Mouse (Mus musculus) intestine, embryonic 16.5 days (tissue): ENCODE measurements around the gene Gmeb2. TPM values are rescaled to one million over a fixed set of nuclear protein-coding genes. Genes with fewer than 3 reads are reported as not detected.

Source experiments
- ATAC-seq: fragments of 200-750 bp; cut with Nextera tagmentation; 2 replicates; pipeline ENCODE4 v1.8.0; 2017; ENCODE audit warnings: moderate TSS enrichment, moderate library complexity
- H3K27ac ChIP-seq: fragments of 300-500 bp; sonication (generic); 2 replicates; pipeline ENCODE4 v1.5.1; 2014; ENCODE audit warnings: mild to moderate bottlenecking, low read length
- H3K27me3 ChIP-seq: fragments of 300-500 bp; sonication (generic); replicated peaks from 2 replicates; pipeline ENCODE4 v1.6.1; 2014; ENCODE audit warnings: low read length, control low read depth, mixed read lengths; ENCODE audit not compliant: control insufficient read depth, insufficient read depth
- H3K36me3 ChIP-seq: fragments of 300-500 bp; sonication (generic); 2 replicates; pipeline ENCODE4 v1.6.1; 2014; ENCODE audit warnings: low read length, control low read depth; ENCODE audit not compliant: control insufficient read depth, insufficient read depth
- H3K4me1 ChIP-seq: fragments of 300-500 bp; sonication (generic); 2 replicates; pipeline ENCODE4 v1.6.1; 2014; ENCODE audit warnings: low read length, control low read depth, mixed read lengths; ENCODE audit not compliant: control insufficient read depth, insufficient read depth
- H3K4me2 ChIP-seq: fragments of 300-500 bp; sonication (generic); 2 replicates; pipeline ENCODE4 v1.6.1; 2014; ENCODE audit warnings: low read depth, low read length, control low read depth
- H3K4me3 ChIP-seq: fragments of 300-500 bp; sonication (generic); 2 replicates; pipeline ENCODE4 v1.5.1; 2014; ENCODE audit warnings: mild to moderate bottlenecking, low read length
- H3K9ac ChIP-seq: fragments of 300-500 bp; sonication (generic); 2 replicates; pipeline ENCODE4 v1.6.1; 2014; ENCODE audit warnings: low read depth, low read length
- H3K9me3 ChIP-seq: fragments of 300-500 bp; sonication (generic); 2 replicates; pipeline ENCODE4 v1.6.1; 2016; ENCODE audit warnings: low read length, control low read depth; ENCODE audit not compliant: control insufficient read depth
- WGBS: fragments of 180-500 bp; shearing (Covaris S2); extraction: QIAGEN DNeasy Blood & Tissue Kit; methylation state at CpG from one replicate; pipeline ENCODE4 v1.1.7; 2014; 5-methylcytosine and 5-hydroxymethylcytosine counted together
- polyA plus RNA-seq: library from polyadenylated mRNA; unstranded; fragments of >200 nt; fragmentation: Nextera tagmentation; extraction: Ambion mirVana; gene quantifications from 2 replicates; pipeline ENCODE4 v1.2.1, GENCODE M21; 2015

Gene Gmeb2
- polyA plus RNA-seq, 1 experiment from 2014 or later = 11.7 TPM

DNA sequence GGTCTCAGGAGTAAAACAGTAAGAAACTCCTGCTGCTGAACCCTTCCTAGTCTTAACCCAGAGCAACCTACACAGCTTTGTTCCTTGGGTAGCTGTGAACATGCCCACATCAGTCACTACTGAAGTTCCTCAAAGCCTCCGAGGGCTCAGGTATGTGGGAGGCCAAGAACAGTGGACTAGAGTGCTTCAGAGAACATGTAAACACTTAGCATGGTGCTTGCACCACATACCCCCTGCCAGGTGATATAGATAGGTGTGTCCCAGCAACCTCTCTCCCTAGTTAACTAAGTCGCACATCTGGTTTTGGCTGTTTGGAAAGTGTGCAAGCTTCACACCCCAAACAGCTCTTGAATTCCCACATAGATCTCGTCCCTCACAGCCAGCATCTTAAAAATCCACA lies 86.2 kb downstream of the Gmeb2 start:
- no peaks in the 10 kb centered on the region for H3K27me3 ChIP-seq
- WGBS = 74% methylated on average over 3 of the region's 3 CpGs
- H3K4me1 ChIP-seq = peaks cover 7% of the 10 kb centered on the region
- H3K4me3 ChIP-seq = no peak overlapping the region
- no peak for ATAC-seq
- H3K27ac ChIP-seq = no peak overlapping the region
- no peaks in the 10 kb centered on the region for H3K9me3 ChIP-seq
- no peak overlapping the region for H3K9ac ChIP-seq
- no peaks in the 10 kb centered on the region for H3K36me3 ChIP-seq
- no peak overlapping the region for H3K4me2 ChIP-seq

Other genes starting within 250 kb of the Gmeb2 start
- gene Chrna4, start 244.5 kb downstream of the Gmeb2 start, polyA plus RNA-seq = 0.51 and 0.70 TPM in 2 replicates
- gene Kcnq2, start 152.7 kb downstream of the Gmeb2 start, polyA plus RNA-seq = 0.75 and 1.0 TPM in 2 replicates
- 0.06 TPM in 2 replicates for gene Eef1a2, start 131.0 kb downstream of the Gmeb2 start, polyA plus RNA-seq
- 275 and 287 TPM in 2 replicates for gene Ppdpf, start 100.8 kb downstream of the Gmeb2 start, polyA plus RNA-seq
- gene Ptk6, start 85.2 kb downstream of the Gmeb2 start, polyA plus RNA-seq = 0.45 and 0.70 TPM in 2 replicates
- 0.10 and 0.20 TPM in 2 replicates for gene Srms, start 74.8 kb downstream of the Gmeb2 start, polyA plus RNA-seq
- gene Fndc11, start 68.0 kb downstream of the Gmeb2 start, polyA plus RNA-seq = 0.18 TPM in 1 of 2 replicates, not detected in the other
- gene Helz2, start 46.0 kb downstream of the Gmeb2 start, polyA plus RNA-seq = 2.2 and 3.7 TPM in 2 replicates
- 36.3 and 40.2 TPM in 2 replicates for gene Stmn3, start 26.5 kb upstream of the Gmeb2 start, polyA plus RNA-seq
- gene Rtel1, start 31.7 kb upstream of the Gmeb2 start, polyA plus RNA-seq = 31.0 and 32.0 TPM in 2 replicates
- gene Zgpat, start 76.9 kb upstream of the Gmeb2 start, polyA plus RNA-seq = 36.9 and 38.5 TPM in 2 replicates
- 52.5 and 54.0 TPM in 2 replicates for gene Arfrp1, start 77.4 kb upstream of the Gmeb2 start, polyA plus RNA-seq
- gene Lime1, start 92.0 kb upstream of the Gmeb2 start, polyA plus RNA-seq = 16.3 and 16.8 TPM in 2 replicates
- 6.1 and 6.5 TPM in 2 replicates for gene Zbtb46, start 171.4 kb upstream of the Gmeb2 start, polyA plus RNA-seq
- gene Abhd16b, start 205.2 kb upstream of the Gmeb2 start, polyA plus RNA-seq = 0.07 and 0.10 TPM in 2 replicates
- 122 and 134 TPM in 2 replicates for gene Tpd52l2, start 209.1 kb upstream of the Gmeb2 start, polyA plus RNA-seq
- gene Dnajc5, start 232.4 kb upstream of the Gmeb2 start, polyA plus RNA-seq = 73.5 and 74.1 TPM in 2 replicates